Mouse (Mus musculus) neutrophil, adult 5-6 weeks (primary cell): ENCODE results near the gene Rps6kb1. TPM values are rescaled to one million over a fixed set of nuclear protein-coding genes. Genes with fewer than 3 reads are reported as not detected.

ENCODE experiments used
- ATAC-seq: fragments of 151-379, 151-347 bp; 2 replicates; pipeline ENCODE4 v1.8.0; 2017; ENCODE audit warnings: mild to moderate bottlenecking, moderate TSS enrichment; ENCODE audit not compliant: insufficient number of reproducible peaks, poor library complexity, low FRiP score, severe bottlenecking; ENCODE audit errors: extremely low read depth
- total RNA-seq: library from RNA; stranded (forward); fragments of 200-1000 nt; gene quantifications from 2 replicates; pipeline ENCODE4 v1.2.3, GENCODE M21; 2017

Rps6kb1 gene
- total RNA-seq, 1 experiment from 2014 or later: 55.4 TPM

- no peak for ATAC-seq
Measured at GRCm38 (mm10) chr11:86581943-86582542, 37.4 kb upstream of the Rps6kb1 start.

DNA sequence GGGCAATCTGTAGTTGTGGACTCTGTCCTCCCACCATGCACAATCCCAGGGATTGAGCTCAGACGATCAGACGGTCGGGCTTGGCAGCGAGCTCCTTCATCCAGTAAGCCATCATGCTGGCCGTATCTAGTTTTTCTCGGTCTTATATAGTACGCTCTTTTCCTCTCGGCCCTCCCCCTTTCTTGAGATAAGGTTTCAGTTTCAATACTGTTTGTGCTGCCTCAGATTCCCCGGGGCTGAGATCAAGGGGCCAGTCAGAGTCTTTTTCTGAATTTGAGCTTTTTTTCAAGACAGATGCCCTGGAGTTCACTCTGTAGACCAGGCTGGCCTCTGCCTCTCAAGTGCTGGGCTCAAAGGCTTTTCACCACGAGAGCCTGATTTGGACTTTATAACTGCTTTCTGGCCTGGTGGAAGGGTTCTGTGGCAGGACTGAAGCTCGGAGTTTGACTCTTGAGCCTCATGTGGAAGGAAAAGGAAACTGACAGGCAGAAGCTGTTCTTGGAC is 36.7 kb upstream of the Rps6kb1 start:
- ATAC-seq: peak; percentile 57

GRCm38 (mm10) chr11:86580319-86581113 is 35.9 kb upstream of the Rps6kb1 start:
- peak; percentile 28 for ATAC-seq

- no peak for ATAC-seq
Measured at GRCm38 (mm10) chr11:86579731-86580318, 35.2 kb upstream of the Rps6kb1 start.

GRCm38 (mm10) chr11:86578809-86579730 is 34.5 kb upstream of the Rps6kb1 start:
- peak; percentile 56 for ATAC-seq

- no peak for ATAC-seq
Measured at GRCm38 (mm10) chr11:86578106-86578808, 33.7 kb upstream of the Rps6kb1 start.

DNA sequence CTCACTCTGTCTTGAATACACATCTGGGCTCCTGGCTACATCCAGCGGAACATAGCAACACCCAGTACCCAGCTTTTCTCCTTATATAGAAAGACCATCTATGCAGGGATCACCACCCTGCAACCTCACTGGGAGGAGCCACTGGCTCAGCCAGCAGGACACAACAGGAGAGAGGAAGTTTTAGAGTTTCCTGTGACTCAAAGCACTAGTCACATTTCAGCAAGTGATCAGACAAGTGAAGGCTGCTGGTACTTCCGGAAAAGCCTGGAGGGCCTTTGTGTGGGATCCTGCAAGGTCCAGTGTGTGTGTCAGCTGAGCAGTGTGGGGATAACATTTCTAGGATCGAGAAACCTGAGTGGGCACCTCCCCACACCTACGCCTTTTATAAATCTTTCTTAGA is 32.6 kb upstream of the Rps6kb1 start:
- peak; percentile 39 for ATAC-seq

GRCm38 (mm10) chr11:86575632-86576378 is 31.2 kb upstream of the Rps6kb1 start:
- ATAC-seq: no peak

GRCm38 (mm10) chr11:86574408-86574807 is 29.8 kb upstream of the Rps6kb1 start:
- no peak for ATAC-seq

DNA sequence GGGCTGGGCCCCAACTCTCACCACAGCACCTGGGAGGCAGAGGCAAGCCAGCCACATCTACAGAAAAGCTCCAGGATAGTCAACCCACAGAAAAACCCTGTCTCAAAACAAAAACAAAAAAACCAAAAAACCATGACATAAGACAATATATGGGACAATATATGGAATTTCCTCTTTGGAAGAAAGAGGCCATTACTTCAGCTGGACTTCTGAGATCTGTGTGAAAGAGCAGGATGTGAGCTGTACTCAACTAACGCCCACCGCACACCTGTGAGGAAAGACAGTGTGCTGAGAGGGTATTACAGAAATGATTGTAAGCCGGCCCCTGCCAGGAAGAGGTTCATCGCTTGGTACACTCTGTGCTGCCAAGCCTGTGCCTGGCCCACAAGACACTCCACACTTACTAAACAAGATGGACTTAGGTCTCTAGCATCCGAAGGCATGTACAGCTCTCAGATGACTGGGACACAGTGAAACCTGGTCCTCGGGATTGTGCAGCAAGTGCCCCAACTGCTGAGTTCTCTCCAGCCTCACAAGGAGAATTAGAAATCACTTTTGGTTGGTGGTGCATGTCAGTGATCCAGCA is 29.1 kb upstream of the Rps6kb1 start:
- no peak for ATAC-seq

DNA sequence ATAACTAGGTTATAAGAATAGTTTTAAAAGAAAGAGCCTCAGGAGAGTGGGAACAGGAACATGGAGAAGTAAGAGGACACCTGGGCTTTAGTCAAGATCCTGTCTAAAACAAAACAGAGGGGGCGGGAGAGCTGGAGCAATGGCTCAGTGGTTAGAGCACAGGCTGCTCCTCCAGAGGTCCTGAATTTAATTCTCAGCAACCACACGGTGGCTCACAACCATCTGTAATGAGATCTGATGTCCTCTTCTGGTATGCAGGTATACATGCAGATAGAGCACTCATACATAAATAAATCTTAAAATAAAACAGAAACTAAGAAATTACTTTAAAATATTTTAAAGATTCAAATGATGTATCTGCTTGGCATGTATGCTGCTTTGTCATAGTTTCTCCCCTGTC is 28.0 kb upstream of the Rps6kb1 start:
- ATAC-seq: no peak

- no peak for ATAC-seq
Measured at GRCm38 (mm10) chr11:86571871-86572270, 27.3 kb upstream of the Rps6kb1 start.

DNA sequence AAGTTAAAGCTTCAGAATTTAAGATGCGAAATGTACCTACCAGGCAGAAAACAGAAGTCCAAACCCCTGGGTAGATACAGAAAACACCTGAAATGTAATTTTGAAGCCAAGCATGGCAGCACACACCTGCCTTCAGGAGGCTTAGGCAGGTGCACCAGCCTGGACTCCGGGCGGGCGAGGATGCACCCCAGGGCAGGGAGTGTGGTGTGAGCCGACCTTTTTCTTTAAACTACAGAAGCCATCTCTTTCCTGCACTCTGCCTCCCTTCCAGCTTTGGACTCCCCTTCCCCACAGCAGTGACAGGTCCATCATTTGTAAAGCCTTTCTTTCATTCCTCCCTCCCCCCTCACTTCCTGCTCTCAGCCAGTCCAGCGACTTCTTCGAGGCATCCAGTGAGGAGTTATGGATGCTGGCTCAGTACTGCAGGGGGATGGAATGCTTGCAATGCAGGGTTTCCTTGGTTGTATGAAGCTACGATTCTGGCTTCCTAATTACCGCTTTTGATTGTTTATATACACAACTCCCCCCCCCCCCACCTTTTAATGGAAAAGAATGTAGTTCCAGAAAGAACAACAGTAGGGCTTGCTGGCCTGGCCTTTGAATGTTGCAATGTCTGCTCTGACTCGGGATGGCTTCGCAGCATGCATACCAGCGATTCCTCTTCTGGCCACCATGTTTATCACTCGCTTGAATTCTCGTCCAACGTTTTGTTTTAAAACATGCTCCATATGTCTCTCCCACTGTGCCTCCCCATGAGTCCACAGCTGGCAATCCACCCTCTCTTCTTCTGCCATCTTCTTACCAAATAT is 26.6 kb upstream of the Rps6kb1 start:
- ATAC-seq: no peak

GRCm38 (mm10) chr11:86570261-86570746 is 25.7 kb upstream of the Rps6kb1 start:
- no peak for ATAC-seq

- peak; percentile 92 for ATAC-seq
Measured at GRCm38 (mm10) chr11:86568425-86568824, 23.8 kb upstream of the Rps6kb1 start.

DNA sequence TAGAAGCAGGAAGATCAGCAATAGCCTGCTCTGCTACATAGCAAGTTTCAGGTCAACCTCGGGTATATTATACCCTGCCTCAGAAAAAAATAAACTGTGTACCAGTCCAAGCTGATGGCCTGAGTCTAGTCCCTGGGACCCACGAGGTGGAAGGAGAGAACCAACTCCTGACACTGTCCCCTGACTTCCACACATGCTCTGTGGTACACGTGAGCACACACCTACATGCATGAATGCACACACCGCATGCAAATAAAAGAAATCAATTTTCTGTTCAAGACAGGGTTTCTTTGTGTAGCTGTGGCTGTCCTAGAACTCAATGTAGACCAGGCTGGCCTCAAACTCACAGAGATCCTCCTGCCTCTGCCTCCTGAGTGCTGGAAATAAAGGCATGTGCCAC is 13.7 kb upstream of the Rps6kb1 start:
- no peak for ATAC-seq

- no peak for ATAC-seq
Measured at GRCm38 (mm10) chr11:86553525-86553924, 8.9 kb upstream of the Rps6kb1 start.
